Comparison of ENCODE assay signal across 10 mouse cellular contexts in the genomic region with DNA sequence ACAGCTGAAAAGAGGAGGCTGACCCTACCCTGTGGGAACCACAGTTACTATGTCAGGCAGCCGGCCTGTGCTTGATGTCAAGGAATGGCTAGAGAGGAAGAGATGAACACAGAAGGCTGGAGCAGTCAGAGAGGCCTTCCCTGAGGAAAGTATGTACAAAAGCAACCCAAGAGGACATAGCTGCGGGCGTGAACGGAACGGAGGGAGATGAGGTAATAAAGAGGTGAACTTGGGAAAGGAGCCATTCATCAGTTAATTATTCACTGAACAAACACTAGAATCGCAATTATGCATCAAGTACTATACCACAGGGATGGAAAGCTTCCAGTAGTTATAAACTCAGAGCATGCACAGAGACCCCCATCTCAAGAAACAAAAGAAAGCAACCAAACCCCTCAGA. TPM values are rescaled to one million over a fixed set of nuclear protein-coding genes. Genes with fewer than 3 reads are reported as not detected.
"Had no signal": no experiment of that assay in that cellular context is flagged by ENCODE, and none has a peak within 500 bp of the region (broad histone marks: within the 10 kb centered on the region; RNA-seq: fewer than 3 reads in every experiment).

No protein-coding gene starts in this region.

- DNase-seq: layer of hippocampus, adult 9-11 months; layer of hippocampus, postnatal 36 days had no signal

- H3K4me3 ChIP-seq: kidney, embryonic 15.5 days; limb, embryonic 15.5 days; liver, embryonic 12.5 days; megakaryocyte, embryonic 14.5 days; midbrain, embryonic 12.5 days had no signal

- H3K36me3 ChIP-seq: kidney, embryonic 15.5 days; limb, embryonic 15.5 days; liver, embryonic 12.5 days had no signal

- ATAC-seq: liver, embryonic 12.5 days had no signal

- H3K27ac ChIP-seq: kidney, embryonic 15.5 days; limb, embryonic 15.5 days; liver, embryonic 12.5 days; macrophage; midbrain, embryonic 12.5 days; stomach, postnatal 0 days had no signal

- H3K9ac ChIP-seq: kidney, embryonic 15.5 days; limb, embryonic 15.5 days; liver, embryonic 12.5 days had no signal

- H3K9me3 ChIP-seq: kidney, embryonic 15.5 days; limb, embryonic 15.5 days; liver, embryonic 12.5 days; megakaryocyte, embryonic 14.5 days; midbrain, embryonic 12.5 days had no signal

- H3K4me1 ChIP-seq: limb, embryonic 15.5 days; liver, embryonic 12.5 days; megakaryocyte, embryonic 14.5 days had no signal

- H3K4me2 ChIP-seq: kidney, embryonic 15.5 days; limb, embryonic 15.5 days; liver, embryonic 12.5 days; midbrain, embryonic 12.5 days had no signal

RNA-seq across cellular contexts. Expression of a gene that starts 5.0 kb away (rescaled TPM):
- polyA plus RNA-seq: kidney, embryonic 15.5 days; liver, embryonic 12.5 days; liver, embryonic 16.5 days had no signal
